Mouse (Mus musculus): ENCODE measurements around the gene Slc22a13.

GRCm38 (mm10) chr9:119205756-119206155 is 3.1 kb downstream of the Slc22a13 start:
- TF ChIP-seq CTCF (IDR thresholded peaks at IDR 0.05; ENCODE audit: insufficient read depth, low read depth, low read length) (no peak), POLR2A (IDR thresholded peaks at IDR 0.05; ENCODE audit: insufficient read depth, low read depth, low read length) (no peak)

Measured in olfactory bulb, adult 2 months (tissue).